ENCODE assay signal across 8 mouse cellular contexts in the genomic region with DNA sequence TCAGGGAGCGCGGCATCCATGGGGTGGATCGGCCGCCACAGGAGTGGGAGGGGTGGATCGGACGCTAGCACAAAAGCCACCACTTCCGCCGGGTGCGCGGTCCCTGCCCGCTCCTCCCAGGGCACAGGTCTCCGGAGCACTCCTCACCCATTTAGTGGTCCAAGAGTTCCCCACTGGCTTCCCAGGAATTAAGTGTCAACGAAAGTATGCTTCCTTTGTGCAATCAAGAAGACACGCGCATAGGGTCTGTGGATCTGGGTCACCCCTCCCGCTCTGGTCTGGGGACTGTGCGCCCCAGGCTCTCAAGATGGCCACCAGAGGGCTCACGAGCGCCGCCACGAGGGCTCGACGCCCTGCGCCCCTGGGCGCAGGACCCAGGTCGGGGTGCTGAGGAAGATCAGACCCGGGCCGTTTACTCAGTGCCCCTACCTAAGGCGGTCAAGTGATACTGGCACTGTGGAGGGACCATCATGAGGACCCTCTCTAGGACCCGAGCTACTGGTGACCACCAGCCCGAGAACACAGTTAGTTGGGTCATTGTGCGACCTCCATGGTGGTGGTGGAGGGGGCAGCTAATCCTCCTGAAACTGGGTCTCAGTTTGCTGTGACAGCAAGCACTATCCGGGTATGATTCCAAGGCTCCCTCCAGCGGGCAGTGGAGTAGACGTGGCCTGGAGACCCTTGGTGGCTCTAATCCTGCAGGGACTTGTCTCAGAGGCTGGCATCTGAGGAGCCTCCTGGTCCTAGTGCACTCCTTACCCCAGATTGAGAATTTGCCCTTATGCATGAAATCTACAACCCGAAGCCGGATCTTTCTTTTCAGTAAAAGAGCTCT. TPM values are rescaled to one million over a fixed set of nuclear protein-coding genes. Genes with fewer than 3 reads are reported as not detected.
DNase-seq lines count a peak whose midpoint lies in the region; ATAC-seq lines count a peak whose summit lies in the region.

No protein-coding gene starts in this region.

- WGBS in intestine, embryonic 16.5 days, result 4% methylated on average over 37 of the region's 37 CpGs
- WGBS in midbrain, embryonic 10.5 days, result 2% methylated on average over 37 of the region's 37 CpGs

- peak overlapping the region; percentile 67 for H3K27ac ChIP-seq in intestine, embryonic 16.5 days (ENCODE audit: low read length)
- peak overlapping the region; percentile 96 for H3K27ac ChIP-seq in midbrain, embryonic 10.5 days (replicated peaks)

- no peaks in the 10 kb centered on the region for H3K9me3 ChIP-seq in intestine, embryonic 16.5 days (ENCODE audit: control insufficient read depth, low read length)
- H3K9me3 ChIP-seq in midbrain, embryonic 10.5 days (replicated peaks), result no peaks in the 10 kb centered on the region

- H3K4me2 ChIP-seq in intestine, embryonic 16.5 days (ENCODE audit: low read depth, low read length), result peak overlapping the region; percentile 85

- peak overlapping the region; percentile 77 for H3K9ac ChIP-seq in intestine, embryonic 16.5 days (ENCODE audit: low read depth, low read length)

- peaks cover 11% of the 10 kb centered on the region for H3K4me1 ChIP-seq in intestine, embryonic 16.5 days (ENCODE audit: control insufficient read depth, insufficient read depth, low read length)
- H3K4me1 ChIP-seq in midbrain, embryonic 10.5 days, result peaks cover 25% of the 10 kb centered on the region

- intact Hi-C loops in left cerebral cortex, postnatal 4 days (cut with DNase I), result loop anchor here (10.0 kb wide), 2 partner anchors 504 to 594 kb away; a partner anchor contains a TSS

- no peaks in the 10 kb centered on the region for H3K36me3 ChIP-seq in intestine, embryonic 16.5 days (ENCODE audit: control insufficient read depth, insufficient read depth, low read length)
- H3K36me3 ChIP-seq in midbrain, embryonic 10.5 days, result no peaks in the 10 kb centered on the region

- DNase-seq in adrenal gland, postnatal 10 days, result peak; percentile 88
- DNase-seq in embryo, embryonic 11.5 days (ENCODE audit: low read depth, low spot score), result peak; percentile 76
- peak; percentile 85 for DNase-seq in left cerebral cortex, postnatal 4 days
- DNase-seq in midbrain, embryonic 10.5 days (ENCODE audit: low spot score), result peak; percentile 86
- peak; percentile 14 to 23 for DNase-seq in right cerebral cortex, postnatal 36 days (ENCODE audit: low spot score in 2 of 2)
- peak; percentile 60 for DNase-seq in yolk sac, embryonic 10.5 days (ENCODE audit: low spot score)

- no peaks in the 10 kb centered on the region; the same call in 1 of the 2 replicates for H3K27me3 ChIP-seq in intestine, embryonic 16.5 days (replicated peaks; ENCODE audit: control insufficient read depth, insufficient read depth, low read length)
- peaks cover 9% of the 10 kb centered on the region for H3K27me3 ChIP-seq in midbrain, embryonic 10.5 days (ENCODE audit: low read depth, poor library complexity, severe bottlenecking)

- H3K4me3 ChIP-seq in intestine, embryonic 16.5 days (ENCODE audit: low read length), result peak overlapping the region; percentile 58
- H3K4me3 ChIP-seq in midbrain, embryonic 10.5 days, result peak overlapping the region; percentile 66

- peak; percentile 57 for ATAC-seq in granulocyte monocyte progenitor cell, adult 5-6 weeks (replicated peaks; ENCODE audit: poor library complexity, severe bottlenecking)
- ATAC-seq in intestine, embryonic 16.5 days, result peak; percentile 92

RNA-seq across cellular contexts. Expression of a gene that starts 42.7 kb away (rescaled TPM):
- total RNA-seq in adrenal gland, postnatal 10 days (2021), result 10 to 100 TPM; 38.9 to 40.6 TPM
- 23.5 and 26.5 TPM in 2 replicates for total RNA-seq in granulocyte monocyte progenitor cell, adult 5-6 weeks (2014; fragmentation: Nextera tagmentation)
- 40.6 and 44.6 TPM in 2 replicates for total RNA-seq in granulocyte monocyte progenitor cell, adult 5-6 weeks (2017)
- polyA plus RNA-seq in intestine, embryonic 16.5 days (2015; fragmentation: Nextera tagmentation; extraction: Ambion mirVana), result 17.1 and 17.5 TPM in 2 replicates
- 10 to 100 TPM; 39.4 to 42.5 TPM for total RNA-seq in left cerebral cortex, postnatal 4 days (2021)
- 17.0 and 18.8 TPM in 2 replicates for polyA plus RNA-seq in midbrain, embryonic 10.5 days (2016; fragmentation: Nextera tagmentation; extraction: Ambion mirVana)

RNA-seq across cellular contexts. Expression of a gene that starts 45.2 kb away (rescaled TPM):
- 100 to 1,000 TPM; 809 to 834 TPM for total RNA-seq in adrenal gland, postnatal 10 days (2021)
- 1,208 and 1,212 TPM in 2 replicates for total RNA-seq in granulocyte monocyte progenitor cell, adult 5-6 weeks (2014; fragmentation: Nextera tagmentation)
- total RNA-seq in granulocyte monocyte progenitor cell, adult 5-6 weeks (2017), result 1,574 and 1,754 TPM in 2 replicates
- 1,661 and 1,810 TPM in 2 replicates for polyA plus RNA-seq in intestine, embryonic 16.5 days (2015; fragmentation: Nextera tagmentation; extraction: Ambion mirVana)
- total RNA-seq in left cerebral cortex, postnatal 4 days (2021), result 100 to 1,000 TPM; 848 to 881 TPM
- polyA plus RNA-seq in midbrain, embryonic 10.5 days (2016; fragmentation: Nextera tagmentation; extraction: Ambion mirVana), result 2,611 and 2,764 TPM in 2 replicates

Comparison
In these comparisons a context has a peak if more than half of its experiments do, and no peak if none do; other contexts are left out.
1. Peak in every context shown above with its lines: DNase-seq, ATAC-seq, H3K4me3 ChIP-seq and H3K27ac ChIP-seq.
2. DNase-seq: peak in every context shown above with its lines; median percentile 88 in adrenal gland, postnatal 10 days; 86 in midbrain, embryonic 10.5 days; 85 in left cerebral cortex, postnatal 4 days; 76 in embryo, embryonic 11.5 days; 60 in yolk sac, embryonic 10.5 days; 18 in right cerebral cortex, postnatal 36 days.